Mouse (Mus musculus) CH12.LX (cell line): ENCODE data around the gene Fbrs.

Experiments used
- BHLHE40 ChIP-seq: IDR thresholded peaks from 2 replicates; pipeline ENCODE4 v1.6.1; 2011; ENCODE audit warnings: mild to moderate bottlenecking, low read depth, low read length, improper control_type of control experiment
- CTCF ChIP-seq, 2 experiments: IDR thresholded peaks in 1 of 2; conservative IDR thresholded peaks in 1 of 2; 2 replicates each; pipeline ENCODE4 v1.5.1; 2011 to 2012; ENCODE audit warnings: low read depth in 2 of 2, low read length in 2 of 2, improper control_type of control experiment in 1 of 2, inconsistent platforms in 1 of 2, mild to moderate bottlenecking in 1 of 2, moderate library complexity in 1 of 2
- EP300 ChIP-seq: IDR thresholded peaks from 2 replicates; pipeline ENCODE4 v1.6.1; 2011; ENCODE audit warnings: low read length, improper control_type of control experiment
- HCFC1 ChIP-seq: IDR thresholded peaks from 2 replicates; pipeline ENCODE4 v1.6.1; 2012; ENCODE audit warnings: low read depth, mild to moderate bottlenecking, inconsistent platforms, low read length, improper control_type of control experiment
- MXI1 ChIP-seq: IDR thresholded peaks from 2 replicates; pipeline ENCODE4 v1.6.1; 2011; ENCODE audit warnings: mild to moderate bottlenecking, low read depth, low read length, improper control_type of control experiment
- NRF1 ChIP-seq: IDR thresholded peaks from 2 replicates; pipeline ENCODE4 v1.6.1; 2014; ENCODE audit warnings: low read depth, mild to moderate bottlenecking, inconsistent platforms, low read length, improper control_type of control experiment, moderate library complexity
- POLR2A ChIP-seq: IDR thresholded peaks from 2 replicates; pipeline ENCODE4 v1.6.1; 2011; ENCODE audit warnings: low read depth, mild to moderate bottlenecking, improper control_type of control experiment, low read length
- SIN3A ChIP-seq: IDR thresholded peaks from 2 replicates; pipeline ENCODE4 v1.6.1; 2012; ENCODE audit warnings: low read length, improper control_type of control experiment, inconsistent platforms
- TBP ChIP-seq: conservative IDR thresholded peaks from 2 replicates; pipeline ENCODE4 v1.6.1; 2011; ENCODE audit warnings: low read depth, low read length, improper control_type of control experiment
- ZMIZ1 ChIP-seq: IDR thresholded peaks from 2 replicates; pipeline ENCODE4 v1.6.1; 2012; ENCODE audit warnings: low read depth, mild to moderate bottlenecking, inconsistent platforms, low read length, improper control_type of control experiment

GRCm38 (mm10) chr7:127448521-127449300 lies 30.3 kb upstream of the Fbrs start, which contains the start of gene Zfp689:
- TF ChIP-seq HCFC1: peak; percentile 98
- no peak for TF ChIP-seq BHLHE40
- peak; percentile 81 for TF ChIP-seq POLR2A
- TF ChIP-seq CTCF (conservative IDR thresholded peaks at IDR 0.05 in 1 of 2, IDR thresholded peaks at IDR 0.05 in 1 of 2; ENCODE audit: low read depth in 2 of 2, low read length in 2 of 2): 0 out of 4 replicates have a peak, but pooled peaks of 1 of the 2 experiments have one; percentile 0
- peak; percentile 79 for TF ChIP-seq SIN3A
- TF ChIP-seq MXI1: no peak; the same call in 1 of the 2 replicates
- peak; percentile 90; the same call in 1 of the 2 replicates for TF ChIP-seq TBP
- no peak for TF ChIP-seq EP300
- TF ChIP-seq NRF1: peak; percentile 78
- peak; percentile 75 for TF ChIP-seq ZMIZ1
